Mouse (Mus musculus) erythroblast, embryonic 14.5 days (primary cell): ENCODE measurements around the gene Slc16a11.

Experiments
- GATA1 ChIP-seq: IDR thresholded peaks from 2 replicates; pipeline ENCODE4 v1.6.1; 2012; ENCODE audit warnings: low read length, inconsistent platforms, mixed read lengths
- TAL1 ChIP-seq: IDR thresholded peaks from 3 replicates; pipeline ENCODE4 v1.6.1; 2012; ENCODE audit warnings: low read length, inconsistent platforms, mixed read lengths

- TF ChIP-seq TAL1 = no peak
- no peak for TF ChIP-seq GATA1
Observed at GRCm38 (mm10) chr11:70227661-70228245, 15.2 kb downstream of the Slc16a11 start.
